Mouse (Mus musculus) cerebellum, postnatal 14 days (tissue): ENCODE measurements around the gene Nrgn.

ENCODE experiments used
- DNase-seq, 2 experiments: peaks; one replicate each; pipeline ENCODE4 v3.0.0; 2021; ENCODE audit warnings: mixed read lengths in 2 of 2

Gene Nrgn

DNA sequence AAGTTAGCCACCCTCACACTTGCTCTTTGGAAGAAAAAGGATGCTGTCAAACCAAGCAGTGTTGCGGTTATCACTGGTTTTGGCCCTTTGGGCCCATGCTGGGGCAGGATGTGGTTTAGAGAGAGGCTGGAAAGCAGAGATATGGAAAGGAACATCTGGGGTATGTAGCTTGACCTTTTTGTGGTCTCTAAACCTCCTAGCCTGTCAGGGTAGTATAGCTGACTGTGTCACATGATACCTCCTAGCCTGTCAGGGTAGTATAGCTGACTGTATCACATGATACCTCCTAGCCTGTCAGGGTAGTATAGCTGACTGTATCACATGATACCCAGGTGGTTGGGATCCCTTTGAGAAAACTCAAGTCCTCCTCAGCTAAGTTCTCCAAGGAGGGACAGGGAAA, 1.6 kb upstream of the Nrgn start:
- no peak for DNase-seq

DNA sequence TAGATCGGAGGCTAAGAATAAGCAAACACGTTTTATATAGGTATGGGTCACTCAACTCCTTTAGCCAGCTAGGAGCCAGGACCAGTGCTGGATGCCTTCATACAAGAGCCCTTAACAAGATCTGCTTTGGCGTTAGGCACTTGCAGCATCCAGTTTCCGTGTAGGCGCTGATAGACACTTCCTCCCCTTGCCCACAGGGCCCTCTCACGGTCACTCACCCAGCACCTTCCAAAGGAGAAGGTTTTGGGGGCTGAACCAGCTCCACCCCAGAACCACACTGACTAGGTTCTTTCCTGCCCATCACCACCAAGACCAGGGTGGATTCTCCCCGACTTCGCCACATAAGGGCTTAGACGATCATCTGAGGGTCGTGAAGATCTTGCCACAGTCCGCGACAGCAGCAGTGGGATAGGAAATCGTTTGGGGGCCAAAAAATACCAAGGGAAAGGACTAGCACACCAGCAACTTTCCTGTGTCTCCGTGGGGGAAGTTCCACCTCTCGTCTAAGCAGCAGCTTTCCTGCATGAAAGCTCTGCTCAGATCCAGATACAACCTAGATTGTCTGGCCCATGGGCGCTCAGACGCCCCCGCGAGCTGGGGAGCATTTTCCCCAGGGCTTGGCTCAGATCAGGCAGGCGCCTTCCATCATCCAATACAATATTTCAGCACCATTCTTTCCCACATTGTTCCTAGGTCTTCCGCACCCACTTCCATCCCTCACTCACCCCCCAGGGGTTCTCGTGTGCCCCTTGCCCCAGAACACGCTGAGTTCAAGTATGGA, 763 bp downstream of the Nrgn start:
- peak in 1 of 2 experiments; percentile 6 for DNase-seq

DNA sequence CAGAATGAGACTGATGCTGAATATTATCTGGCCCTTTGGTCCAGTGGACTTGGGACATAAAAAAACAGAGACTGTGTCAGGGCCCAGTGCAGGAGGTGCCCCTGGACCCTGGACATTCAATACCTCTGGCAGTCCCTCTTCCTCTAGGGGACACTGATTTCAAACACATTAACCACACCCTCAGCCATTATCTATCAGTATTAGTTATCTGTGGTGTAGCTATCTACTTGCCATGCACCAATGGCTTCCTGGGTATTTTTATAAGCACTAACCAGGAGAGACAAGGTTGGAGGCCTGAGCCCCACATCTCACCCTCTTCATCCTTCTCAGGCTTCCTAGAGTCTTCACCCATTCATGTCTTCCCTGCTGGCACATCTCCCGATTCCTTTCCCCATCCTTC, 2.3 kb downstream of the Nrgn start:
- no peak for DNase-seq

DNA sequence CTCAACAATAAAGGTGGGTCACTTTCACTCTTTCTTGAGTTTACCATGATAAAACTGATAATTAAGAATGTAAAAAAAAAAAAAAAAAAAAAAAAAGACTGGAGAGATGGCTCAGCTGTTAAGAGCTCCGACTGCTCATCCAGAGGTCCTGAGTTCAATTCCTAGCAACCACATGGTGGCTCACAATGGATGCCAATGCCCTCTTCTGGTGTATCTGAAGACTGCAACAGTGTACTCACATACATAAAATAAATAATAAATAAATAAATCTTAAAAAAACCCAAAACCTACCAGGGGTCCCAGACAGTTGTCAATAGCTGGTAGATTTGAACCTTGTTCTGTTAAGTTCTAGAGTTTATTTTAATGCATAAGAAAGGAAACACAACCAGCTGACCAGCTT, 5.8 kb downstream of the Nrgn start:
- no peak for DNase-seq

DNA sequence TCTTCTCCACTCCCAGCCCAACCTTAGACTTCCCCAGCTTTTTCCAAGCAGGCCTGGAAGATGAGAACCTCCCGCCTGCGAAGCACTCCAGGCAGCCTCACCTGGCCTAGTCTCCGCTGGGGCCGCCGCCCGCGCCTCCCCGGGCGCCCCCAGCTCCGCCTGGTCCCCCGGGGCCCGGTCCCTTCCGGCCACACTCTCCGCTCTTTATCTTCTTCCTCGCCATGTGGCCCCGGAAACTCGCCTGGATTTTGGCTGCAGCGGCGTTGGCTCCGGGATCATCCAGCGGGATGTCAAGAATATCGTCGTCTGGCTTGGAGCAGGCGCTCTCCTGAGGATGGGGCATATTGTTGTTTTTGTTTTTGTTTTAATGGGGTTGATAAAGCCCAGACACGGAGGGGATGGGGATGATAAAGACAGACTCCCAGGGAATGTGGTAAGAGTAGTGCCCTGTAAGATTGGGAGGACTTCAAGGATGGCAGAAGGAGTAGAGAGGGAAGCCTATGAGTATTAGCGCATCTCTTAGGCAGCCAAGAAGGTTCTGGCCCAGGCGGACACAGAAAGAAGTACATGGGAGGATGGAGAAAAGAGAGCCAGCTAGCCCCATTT, 6.8 kb downstream of the Nrgn start:
- DNase-seq, result peak in 1 of 2 experiments; percentile 10

DNA sequence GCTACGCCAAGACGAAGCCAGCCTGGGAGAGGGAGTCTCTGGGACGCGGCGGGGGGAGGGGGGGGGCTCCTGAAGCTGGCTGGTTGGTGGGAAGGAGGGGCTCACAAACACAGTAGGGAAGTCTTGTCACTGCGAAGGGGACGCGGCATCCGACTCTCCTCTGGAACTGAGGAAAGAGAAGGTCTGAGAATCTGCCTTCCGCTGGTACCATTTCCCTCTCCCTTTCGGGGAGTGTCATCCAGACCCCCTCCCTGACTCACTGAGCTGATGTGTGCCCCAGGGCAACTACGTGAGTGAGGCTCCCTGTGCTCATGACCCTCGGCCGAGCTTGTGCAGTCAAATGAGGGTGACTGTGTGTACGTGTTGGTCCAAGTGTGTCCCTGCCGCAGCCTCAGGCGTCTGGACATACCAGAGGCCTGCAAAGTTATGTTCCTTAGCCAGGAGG, 7.5 kb downstream of the Nrgn start:
- peak in 1 of 2 experiments; percentile 16 for DNase-seq

DNA sequence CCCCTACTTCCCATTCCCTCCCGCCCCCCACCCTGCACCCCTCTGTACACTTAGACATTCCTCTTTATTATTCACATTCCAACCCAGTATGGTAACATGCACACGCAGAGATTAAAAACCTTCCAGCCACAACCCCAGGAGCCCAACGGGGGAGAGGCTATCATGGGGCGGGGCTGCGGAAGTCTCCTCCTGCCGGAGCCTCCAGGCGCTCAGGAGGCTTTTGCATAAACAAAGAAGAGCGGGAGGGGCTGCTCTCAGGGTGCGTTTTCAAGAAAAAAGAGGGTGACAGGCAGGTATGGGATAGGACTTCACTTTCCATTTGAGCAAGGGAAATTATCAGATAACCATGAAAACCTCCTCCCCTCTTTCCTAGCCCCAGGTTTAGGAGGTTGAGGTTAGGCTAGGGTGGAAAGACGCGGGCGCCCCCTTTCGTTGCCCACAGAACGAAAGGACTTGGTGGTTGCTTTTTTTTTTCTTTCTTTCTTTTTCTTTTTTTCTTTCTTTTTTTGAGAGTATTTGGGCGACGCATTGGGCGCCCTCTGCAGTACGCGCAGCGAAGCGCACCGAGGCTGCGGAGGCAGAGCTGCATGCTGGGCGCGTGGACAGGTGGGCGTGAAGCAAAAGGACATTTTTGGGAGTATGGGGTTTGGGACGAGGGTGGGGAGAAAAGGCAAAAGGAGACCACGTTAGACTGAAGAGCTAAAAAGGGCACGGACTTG, 8.1 kb downstream of the Nrgn start:
- DNase-seq, result peak; percentile 80 to 81

DNA sequence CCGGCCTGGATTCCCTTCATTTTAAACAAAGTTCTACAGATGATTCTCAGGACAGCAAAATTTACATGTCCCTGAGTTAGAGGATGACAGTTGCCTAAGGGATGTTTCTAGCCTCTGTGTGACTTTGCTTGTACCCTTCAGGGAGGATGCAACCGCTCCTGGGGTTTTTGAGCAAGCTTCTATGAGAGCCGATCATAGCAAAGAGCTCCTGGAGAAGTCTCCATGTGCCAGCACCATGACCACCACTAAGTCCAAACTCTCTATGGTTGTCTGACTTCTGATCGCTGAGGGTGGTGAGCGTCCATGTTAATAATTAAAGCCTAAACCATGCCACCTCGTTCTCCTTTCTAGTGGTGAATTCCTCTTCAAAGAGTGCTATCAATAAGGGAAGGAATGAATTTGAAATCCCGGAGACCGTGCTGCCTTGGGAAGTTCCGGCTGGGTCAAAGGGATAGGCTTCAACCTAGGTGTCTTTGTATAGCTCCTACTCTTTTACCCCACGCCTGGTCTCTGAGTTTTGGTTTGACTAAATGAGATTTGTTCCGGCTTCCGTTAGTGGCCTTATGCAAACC, 8.7 kb downstream of the Nrgn start:
- DNase-seq, result no peak

DNA sequence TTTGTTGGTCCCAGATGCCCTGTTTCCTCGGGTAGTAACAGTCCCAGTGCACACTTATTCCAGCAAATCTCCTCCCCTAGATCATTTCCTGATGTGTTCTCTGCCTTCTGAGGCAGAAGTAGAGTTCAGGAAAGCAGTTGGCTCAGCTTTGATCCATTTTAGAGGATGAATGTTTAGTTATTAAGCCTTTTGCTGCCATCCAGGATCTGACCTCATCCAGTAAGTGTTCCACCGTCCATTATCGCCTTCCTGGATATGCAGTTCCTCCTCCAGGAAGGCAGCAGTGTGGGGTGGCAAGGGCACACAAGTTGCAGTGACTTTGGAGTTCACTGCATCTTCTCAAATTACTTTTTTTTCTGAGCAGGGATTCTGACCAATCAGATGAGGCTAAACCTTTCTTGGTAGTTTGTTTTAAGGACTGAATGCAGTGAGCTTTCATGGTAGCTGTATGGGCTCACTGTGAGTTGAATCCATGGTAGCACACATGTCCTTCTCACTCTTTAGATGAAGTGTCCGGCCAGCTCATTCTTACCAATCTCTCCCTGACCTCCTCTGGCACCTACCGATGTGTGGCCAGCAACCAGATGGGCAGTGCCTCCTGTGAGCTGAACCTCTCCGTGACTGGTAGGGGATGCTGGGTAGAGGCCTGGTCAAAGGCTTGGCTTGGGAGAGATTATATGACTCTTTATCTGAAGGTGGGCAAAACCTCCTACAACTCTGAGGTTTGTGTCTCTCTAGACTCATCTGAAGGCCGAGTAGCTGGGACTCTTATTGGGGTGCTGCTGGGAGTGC, 10.7 kb downstream of the Nrgn start:
- DNase-seq, result no peak

DNA sequence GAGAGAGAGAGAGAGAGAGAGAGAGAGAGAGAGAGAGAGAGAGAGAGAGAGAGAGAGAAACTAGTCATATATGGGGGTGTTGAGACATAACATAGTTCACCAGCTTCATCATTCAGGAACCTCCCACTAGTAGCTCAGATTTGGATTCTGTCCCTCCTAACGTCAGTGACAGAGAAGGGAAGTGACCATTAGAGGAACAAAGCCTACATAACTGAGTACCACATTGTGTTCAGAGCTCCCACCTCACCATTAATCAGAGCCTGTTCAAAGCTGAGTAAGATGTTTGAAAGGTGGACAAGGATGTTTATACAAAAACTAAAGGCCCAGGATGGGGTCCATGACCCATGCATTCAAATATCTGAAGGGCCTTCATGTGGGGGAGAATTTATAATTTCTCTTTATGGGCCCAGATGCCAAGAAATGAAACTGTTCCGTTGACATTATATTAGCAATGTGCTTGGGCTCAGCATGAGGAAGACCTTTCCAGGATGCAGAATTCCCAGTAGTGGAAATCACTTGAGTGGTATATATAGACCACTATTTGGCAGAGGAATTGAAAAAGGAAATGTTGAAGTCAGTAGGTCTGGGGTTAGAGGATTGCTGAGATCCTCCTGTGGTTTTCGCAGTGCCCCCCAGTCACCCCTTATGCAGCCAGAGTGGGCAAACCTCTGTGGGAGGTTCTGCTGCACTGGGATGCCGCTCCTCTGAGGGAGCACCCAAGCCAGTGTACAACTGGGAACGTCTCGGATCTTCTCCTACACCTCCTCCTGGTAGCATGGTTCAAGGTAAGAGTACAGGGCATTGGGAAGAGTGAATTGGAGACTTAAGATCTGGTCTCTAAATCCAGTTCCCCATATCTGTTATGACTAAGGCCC, 11.8 kb downstream of the Nrgn start:
- no peak for DNase-seq

DNA sequence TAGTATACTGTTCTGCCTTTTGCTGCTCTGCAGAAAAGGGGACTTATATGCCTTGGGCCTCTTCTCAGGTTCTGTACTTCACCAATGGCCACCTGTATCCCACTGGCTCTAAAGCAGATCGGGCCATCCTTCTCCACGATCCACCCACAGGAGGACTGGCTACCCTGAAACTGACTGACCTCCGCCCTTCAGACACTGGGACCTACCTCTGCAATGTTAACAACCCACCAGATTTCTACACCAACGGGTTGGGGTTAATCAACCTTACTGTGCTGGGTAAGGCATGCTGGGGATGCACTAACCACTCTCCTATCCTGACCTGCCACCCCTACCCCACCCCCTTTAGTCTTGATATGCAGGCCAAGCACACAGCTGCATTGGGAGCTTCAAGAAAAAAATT, 12.5 kb downstream of the Nrgn start:
- DNase-seq, result no peak

DNA sequence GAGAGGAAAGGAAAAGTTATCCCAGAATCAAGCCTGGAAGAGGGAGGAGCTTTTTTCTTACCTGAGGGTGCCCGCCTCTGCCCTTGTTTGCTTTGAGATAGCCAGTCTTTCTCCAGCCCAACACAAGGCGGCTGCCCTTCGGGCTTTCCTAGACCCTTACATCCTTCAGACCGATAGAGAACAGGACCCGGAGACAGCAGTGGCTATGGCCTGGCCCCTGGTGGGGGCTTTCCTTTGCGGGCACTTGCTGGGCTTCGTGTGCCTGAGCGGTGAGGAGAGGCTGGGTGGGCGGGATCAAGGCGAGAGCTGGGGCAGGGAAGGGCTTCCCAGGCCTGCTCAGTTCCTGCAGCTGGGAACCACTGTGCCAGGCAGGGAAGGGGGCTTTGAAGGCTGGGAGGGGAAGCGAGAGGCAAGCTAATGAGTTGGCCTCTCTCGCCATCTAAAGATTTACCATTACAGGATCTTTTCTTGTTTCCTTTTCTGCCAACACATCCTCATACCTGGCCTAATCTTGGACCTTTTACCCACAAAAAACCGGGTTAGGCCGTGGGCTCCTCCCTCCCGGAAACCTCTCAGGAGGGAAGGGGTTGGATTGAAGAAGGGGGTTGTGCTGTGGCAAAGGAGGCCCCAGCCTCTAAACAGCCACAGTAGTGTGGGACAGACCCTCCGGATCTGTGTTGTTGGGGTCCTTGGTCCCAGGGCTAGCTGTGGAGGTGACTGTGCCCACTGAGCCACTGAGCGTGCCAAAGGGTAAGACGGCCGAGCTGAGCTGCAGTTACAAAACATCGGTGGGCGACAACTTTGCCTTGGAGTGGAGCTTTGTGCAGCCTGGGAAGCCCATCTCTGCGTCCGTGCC, 13.3 kb downstream of the Nrgn start, which contains the start of gene Vsig2:
Gene Vsig2 (plus strand): TSS at position 86 of the 856 bp plus-strand sequence.
- DNase-seq, result no peak

DNA sequence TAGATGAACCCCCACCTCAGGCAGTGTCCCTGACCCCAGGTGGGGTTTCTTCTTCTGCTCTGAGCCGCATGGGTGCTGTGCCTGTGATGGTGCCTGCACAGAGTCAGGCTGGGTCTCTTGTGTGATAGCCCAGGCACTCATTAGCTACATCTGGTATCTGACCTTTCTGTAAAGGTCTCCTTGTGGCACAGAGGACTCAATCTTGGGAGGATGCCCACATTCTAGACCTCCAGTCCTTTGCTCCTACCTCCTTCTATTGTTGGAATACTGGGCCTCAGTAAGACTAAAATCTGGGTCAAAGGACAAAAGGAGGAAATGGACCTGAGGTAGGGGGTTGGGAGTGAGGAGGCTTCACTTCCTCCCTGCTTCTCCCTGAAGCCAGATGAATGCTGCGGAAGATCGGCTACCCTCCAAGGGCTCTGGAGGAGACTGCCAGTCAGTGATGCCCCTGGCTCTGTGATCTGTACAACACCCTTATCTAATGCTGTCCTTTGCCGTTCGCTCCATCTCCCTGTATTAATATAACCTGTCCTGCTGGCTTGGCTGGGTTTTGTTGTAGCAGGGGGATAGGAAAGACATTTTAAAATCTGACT, 14.9 kb downstream of the Nrgn start:
- no peak for DNase-seq

DNA sequence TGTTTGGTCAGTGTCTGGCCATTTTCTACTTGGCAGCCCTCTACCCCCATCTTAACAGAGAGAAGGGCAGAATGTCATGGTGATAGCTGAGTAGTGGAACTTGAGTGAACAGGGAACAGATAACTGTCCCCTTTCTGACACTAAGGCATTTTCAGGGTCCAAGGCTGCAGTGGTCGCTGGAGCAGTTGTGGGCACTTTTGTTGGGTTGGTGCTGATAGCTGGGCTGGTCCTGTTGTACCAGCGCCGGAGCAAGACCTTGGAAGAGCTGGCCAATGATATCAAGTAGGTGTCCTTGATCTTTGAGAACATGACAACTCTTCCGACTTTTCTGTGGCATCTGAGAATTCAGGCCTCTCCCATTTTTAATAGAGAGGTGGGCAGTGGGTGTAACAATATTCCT, 15.9 kb downstream of the Nrgn start:
- no peak for DNase-seq

DNA sequence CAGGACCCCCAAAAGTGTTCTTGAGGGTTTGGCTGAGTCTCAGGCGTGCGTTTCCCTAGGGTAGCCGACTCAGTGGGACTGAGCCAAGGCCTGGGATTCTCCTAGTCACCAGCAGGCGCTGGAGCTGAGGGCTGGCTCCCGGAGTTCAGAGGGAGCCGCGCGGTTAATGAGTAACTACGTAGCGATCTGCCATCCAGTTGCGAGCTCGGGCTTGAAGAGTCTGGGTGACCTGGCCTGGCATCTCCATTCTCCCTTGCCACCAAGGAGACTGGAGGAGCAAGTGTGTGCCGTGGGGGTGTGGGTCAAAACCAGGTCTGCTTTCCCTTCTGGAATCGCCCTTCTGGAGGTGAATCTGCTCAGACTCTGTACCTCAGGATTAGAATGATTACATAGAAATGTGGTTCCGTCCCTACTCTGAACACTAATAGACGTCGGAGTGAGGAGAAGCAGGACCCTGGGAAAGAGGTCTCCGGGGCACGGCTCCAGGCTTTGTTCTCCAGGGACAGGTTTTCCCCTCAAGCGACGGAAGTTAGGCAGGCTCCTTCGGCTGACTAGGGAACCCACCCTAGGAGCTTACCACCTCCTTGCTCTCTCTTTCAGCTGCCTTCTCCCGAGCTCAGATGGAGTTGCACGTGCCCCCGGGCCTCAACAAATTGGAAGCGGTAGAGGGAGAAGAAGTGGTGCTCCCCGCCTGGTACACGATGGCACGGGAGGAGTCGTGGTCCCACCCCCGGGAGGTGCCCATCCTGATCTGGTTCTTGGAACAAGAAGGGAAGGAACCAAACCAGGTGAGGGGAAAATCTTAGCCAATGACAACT, 21.6 kb downstream of the Nrgn start:
- DNase-seq, result peak; percentile 49 to 56

DNA sequence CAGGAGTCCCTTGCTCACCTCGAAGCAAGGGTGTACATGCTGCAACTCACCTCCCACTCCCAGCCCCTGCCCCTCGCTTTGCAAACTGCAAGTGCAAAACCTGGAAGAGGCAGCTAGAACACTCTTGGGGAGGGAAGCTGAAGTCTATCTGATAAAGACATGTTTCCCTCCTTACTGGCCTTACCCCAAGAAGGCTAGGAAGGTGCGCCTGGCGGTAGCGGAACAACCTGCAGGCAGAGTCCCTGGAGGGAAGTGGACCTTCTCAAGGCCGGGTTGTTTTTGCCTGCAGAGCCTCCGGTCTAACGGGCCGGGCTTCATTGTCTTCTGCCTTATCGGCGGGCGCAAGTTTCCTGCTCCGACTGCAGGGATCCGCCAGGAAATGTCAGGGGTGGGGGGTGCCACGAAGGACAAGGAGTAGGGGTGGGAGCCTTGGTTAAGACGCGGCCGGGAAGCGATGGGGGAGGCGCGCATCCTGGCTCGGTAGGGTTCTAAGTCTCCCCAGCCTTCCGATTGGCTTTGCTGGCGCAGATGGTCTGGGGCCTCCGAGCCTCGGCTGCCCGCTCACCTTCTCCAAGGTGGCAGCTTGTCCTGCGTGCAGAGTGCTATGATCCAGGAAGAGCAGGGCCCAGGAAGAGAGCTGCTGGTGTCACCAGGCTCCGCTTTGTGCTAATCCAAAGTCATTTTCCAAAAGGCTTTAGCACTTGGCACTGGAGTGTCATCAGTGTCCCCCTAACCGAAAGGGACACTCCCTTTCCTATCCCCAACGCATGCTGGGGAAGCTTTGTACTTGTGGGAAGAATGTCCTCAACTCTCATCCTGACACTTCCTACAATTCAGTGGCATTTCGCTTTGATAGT, 22.4 kb downstream of the Nrgn start:
- peak; percentile 66 to 73 for DNase-seq

DNA sequence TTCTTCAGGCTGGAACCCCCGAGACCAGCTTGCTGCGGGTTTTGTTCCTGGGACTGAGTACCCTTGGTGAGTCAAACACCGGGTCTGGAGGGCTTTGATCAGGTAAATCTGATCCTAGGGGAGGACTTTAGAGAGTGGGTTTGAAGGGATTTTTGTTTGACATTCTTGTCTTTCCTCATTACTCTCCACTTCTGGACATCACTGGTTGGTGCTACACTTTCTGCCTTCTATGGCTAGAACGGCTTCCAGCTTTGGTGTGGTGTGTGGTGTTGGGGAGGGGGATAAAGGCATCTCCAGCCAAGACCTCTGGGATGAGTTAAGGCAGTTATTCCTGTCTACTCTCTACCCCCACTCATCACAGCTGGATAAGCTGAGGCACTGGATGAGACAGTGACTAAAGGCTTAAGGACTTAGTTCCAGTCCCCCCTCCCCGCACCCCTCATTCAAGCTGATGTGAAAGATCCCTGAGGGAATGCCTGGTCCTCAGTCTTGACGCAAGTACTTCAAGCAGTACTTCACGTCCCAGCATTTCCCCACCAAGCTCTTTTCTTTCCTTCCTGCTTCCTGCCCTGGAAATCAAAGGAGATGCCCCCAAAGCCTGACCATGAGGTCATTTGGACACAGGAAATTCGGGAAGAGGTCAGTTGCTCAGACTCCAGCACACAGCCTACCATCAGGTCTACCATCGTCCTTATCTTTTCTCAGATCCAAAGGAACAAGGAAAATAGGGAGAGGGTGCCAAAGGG, 24.3 kb downstream of the Nrgn start:
- DNase-seq, result no peak
